Mouse (Mus musculus) liver, postnatal 0 days (tissue): ENCODE data around the gene Gm28042.

Source experiments
- CTCF ChIP-seq: sonication (generic); IDR thresholded peaks from 2 replicates; pipeline ENCODE4 v1.5.1; 2016; ENCODE audit warnings: antibody characterized with exemption, low read depth
- EP300 ChIP-seq: IDR thresholded peaks from 2 replicates; pipeline ENCODE4 v1.6.1; 2016; ENCODE audit warnings: antibody characterized with exemption, low read depth, mild to moderate bottlenecking

- no peak for TF ChIP-seq EP300
- TF ChIP-seq CTCF: no peak
These were observed 23.3 kb upstream of the Gm28042 start for GRCm38 (mm10) chr2:120003970-120004369.
